Mouse (Mus musculus) forebrain, embryonic 12.5 days (tissue): ENCODE measurements around the gene 5031439G07Rik. TPM values are rescaled to one million over a fixed set of nuclear protein-coding genes. Genes with fewer than 3 reads are reported as not detected.

ENCODE experiments used
- ATAC-seq: fragments of 200-750 bp; cut with Nextera tagmentation; 2 replicates; pipeline ENCODE4 v1.8.0; 2017; ENCODE audit warnings: moderate TSS enrichment; ENCODE audit not compliant: low FRiP score
- H3K27ac ChIP-seq: fragments of 300-500 bp; sonication (generic); 2 replicates; pipeline ENCODE4 v1.5.1; 2016; ENCODE audit warnings: mild to moderate bottlenecking
- H3K27me3 ChIP-seq: fragments of 300-500 bp; sonication (generic); 2 replicates; pipeline ENCODE4 v1.6.1; 2016; ENCODE audit warnings: mild to moderate bottlenecking
- H3K36me3 ChIP-seq: fragments of 300-500 bp; sonication (generic); replicated peaks from 2 replicates; pipeline ENCODE4 v1.6.1; 2016; ENCODE audit warnings: mild to moderate bottlenecking
- H3K4me1 ChIP-seq: fragments of 300-500 bp; sonication (generic); 2 replicates; pipeline ENCODE4 v1.6.1; 2016
- H3K4me2 ChIP-seq: fragments of 300-500 bp; sonication (generic); 2 replicates; pipeline ENCODE4 v1.6.1; 2016; ENCODE audit warnings: mild to moderate bottlenecking, moderate library complexity
- H3K4me3 ChIP-seq: fragments of 300-500 bp; sonication (generic); replicated peaks from 2 replicates; pipeline ENCODE4 v1.5.1; 2016; ENCODE audit warnings: mild to moderate bottlenecking
- H3K9ac ChIP-seq: fragments of 300-500 bp; sonication (generic); 2 replicates; pipeline ENCODE4 v1.6.1; 2016; ENCODE audit warnings: mild to moderate bottlenecking
- H3K9me3 ChIP-seq: fragments of 300-500 bp; sonication (generic); 2 replicates; pipeline ENCODE4 v1.6.1; 2016
- WGBS: fragments of 180-500 bp; shearing (Covaris S2); methylation state at CpG from one replicate; pipeline ENCODE4 v1.1.7; 2016; 5-methylcytosine and 5-hydroxymethylcytosine counted together
- polyA plus RNA-seq: library from polyadenylated mRNA; unstranded; fragments of >200 nt; fragmentation: Nextera tagmentation; extraction: Ambion mirVana; gene quantifications from 2 replicates; pipeline ENCODE4 v1.2.1, GENCODE M21; 2016

The 5031439G07Rik gene
- polyA plus RNA-seq, 1 experiment from 2014 or later, result 14.5 TPM

DNA sequence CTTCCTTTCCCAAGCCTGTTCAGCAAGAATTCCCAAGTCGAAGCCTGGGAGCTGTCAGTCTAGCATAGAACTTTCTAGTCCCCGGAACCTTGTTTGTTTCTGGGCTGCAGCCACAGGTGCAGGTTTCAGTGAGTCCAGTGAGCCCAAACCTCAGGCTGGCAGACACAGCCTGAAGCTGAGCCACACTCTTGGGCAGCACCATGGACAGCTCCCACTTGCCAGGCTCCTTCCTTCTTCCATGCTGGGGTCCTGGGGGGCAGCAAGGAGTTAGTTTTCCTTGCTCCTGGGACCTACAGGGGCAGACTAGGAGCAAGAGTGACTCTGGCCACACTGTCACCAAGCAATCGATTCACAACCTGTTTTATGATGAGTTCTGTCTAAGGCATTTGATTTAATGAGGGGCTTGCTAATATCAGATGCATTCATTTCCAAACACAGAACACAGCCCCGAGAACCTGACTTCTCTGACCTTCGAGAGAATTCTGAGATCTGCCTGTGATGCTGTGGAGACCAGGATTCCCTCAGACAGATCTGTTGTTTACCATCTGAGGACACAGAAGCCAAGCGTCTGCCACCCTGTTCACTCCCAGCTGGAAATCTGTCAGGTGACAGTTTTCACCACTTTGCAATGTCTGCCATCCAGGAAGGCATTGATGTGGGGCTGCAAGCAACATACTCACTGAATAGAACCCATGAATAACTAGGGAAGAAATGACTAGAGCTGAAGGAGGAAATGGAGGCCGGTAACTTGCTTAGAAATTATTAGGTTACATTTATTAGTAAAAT is 22.6 kb downstream of the 5031439G07Rik start:
- Histone ChIP-seq H3K9ac (no peak overlapping the region), H3K9me3 (no peaks in the 10 kb centered on the region), H3K4me2 (no peak overlapping the region), H3K27me3 (no peaks in the 10 kb centered on the region), H3K36me3 (peaks cover 6% of the 10 kb centered on the region; the same call in 1 of the 2 replicates), H3K4me3 (no peak overlapping the region), H3K4me1 (peaks cover 5% of the 10 kb centered on the region; the same call in 1 of the 2 replicates), H3K27ac (no peak overlapping the region)
- 62% methylated on average over 7 of the region's 7 CpGs for WGBS
- no peak for ATAC-seq

DNA sequence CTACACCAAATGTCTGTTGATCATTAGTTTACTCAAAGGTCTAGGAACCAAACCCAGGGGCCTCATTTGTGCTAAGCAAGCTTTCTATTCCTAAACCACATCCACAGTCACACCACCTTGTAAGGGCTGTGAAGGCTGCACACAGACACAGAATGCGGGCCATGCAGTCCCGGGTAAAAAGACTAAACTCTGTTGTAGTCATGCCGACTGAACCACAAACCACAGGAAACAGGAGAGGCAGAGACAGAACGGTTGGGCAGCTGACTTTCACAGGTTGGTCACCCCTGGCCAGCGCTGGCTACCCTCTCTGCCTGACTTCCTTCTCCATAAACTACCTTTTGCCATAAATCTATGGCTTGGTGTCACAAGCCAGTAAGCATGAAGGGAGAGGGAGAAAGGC is 23.6 kb downstream of the 5031439G07Rik start:
- H3K27me3 ChIP-seq, result no peaks in the 10 kb centered on the region
- no peak overlapping the region for H3K9ac ChIP-seq
- no peaks in the 10 kb centered on the region; the same call in 1 of the 2 replicates for H3K36me3 ChIP-seq
- ATAC-seq, result no peak
- no peak overlapping the region for H3K4me2 ChIP-seq
- peaks cover 12% of the 10 kb centered on the region; the same call in 1 of the 2 replicates for H3K4me1 ChIP-seq
- no peaks in the 10 kb centered on the region for H3K9me3 ChIP-seq
- H3K27ac ChIP-seq, result no peak overlapping the region
- H3K4me3 ChIP-seq, result no peak overlapping the region
- 81% methylated on average over 5 of the region's 5 CpGs for WGBS

DNA sequence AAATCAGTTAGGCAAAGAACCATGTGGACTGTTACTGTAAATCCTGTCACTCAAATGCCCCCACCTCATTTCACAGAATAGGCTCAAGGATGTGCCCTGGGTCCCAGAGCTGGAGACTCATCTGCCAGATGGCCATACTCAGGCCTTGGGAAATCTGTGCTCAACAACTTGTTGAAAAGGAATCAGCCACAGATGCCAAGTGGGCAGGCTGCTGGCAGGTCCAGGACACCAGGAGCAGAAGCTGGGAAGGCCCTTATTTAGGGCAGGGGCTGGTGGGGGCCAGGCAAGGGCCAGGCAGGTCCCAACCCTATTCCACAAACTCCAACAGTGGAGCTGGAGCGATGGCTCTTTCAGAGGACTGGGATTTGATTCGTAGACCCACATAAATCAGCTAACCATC is 25.8 kb downstream of the 5031439G07Rik start:
- peaks cover 29% of the 10 kb centered on the region for H3K4me1 ChIP-seq
- no peak overlapping the region for H3K4me3 ChIP-seq
- no peak overlapping the region for H3K4me2 ChIP-seq
- ATAC-seq, result no peak
- H3K27me3 ChIP-seq, result no peaks in the 10 kb centered on the region
- WGBS, result 80% methylated on average over 2 of the region's 2 CpGs
- no peak overlapping the region for H3K27ac ChIP-seq
- no peak overlapping the region for H3K9ac ChIP-seq
- 0 out of 2 replicates have a peak, but pooled peaks cover 5% of the 10 kb centered on the region for H3K36me3 ChIP-seq
- no peaks in the 10 kb centered on the region for H3K9me3 ChIP-seq

DNA sequence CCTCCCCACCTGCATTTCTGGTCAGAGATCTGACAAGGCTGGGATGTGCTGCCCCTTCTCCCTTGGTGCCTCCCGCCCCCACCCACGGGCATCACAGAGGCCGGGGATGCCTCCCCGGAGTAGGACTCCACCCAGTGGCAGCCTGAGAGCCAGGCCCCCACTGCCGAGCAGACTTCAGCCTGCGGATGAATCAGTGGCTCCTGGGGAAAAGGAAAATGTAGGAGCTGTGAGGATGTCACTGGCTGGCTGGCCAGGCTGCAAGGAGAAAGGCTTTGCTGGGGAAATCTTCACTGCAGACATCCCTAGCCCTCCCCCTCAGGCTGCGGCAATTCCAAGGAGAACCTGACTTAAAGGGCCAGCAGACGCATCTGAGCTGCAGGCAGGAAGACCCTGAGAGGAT is 27.7 kb downstream of the 5031439G07Rik start:
- H3K4me3 ChIP-seq, result no peak overlapping the region
- no peaks in the 10 kb centered on the region for H3K9me3 ChIP-seq
- 0 out of 2 replicates have a peak overlapping the region, but pooled peaks have one; percentile 11 for H3K4me2 ChIP-seq
- no peaks in the 10 kb centered on the region for H3K27me3 ChIP-seq
- 26% methylated on average over 8 of the region's 8 CpGs for WGBS
- no peak for ATAC-seq
- H3K36me3 ChIP-seq, result 0 out of 2 replicates have a peak, but pooled peaks cover 11% of the 10 kb centered on the region
- no peak overlapping the region; the same call in 1 of the 2 replicates for H3K27ac ChIP-seq
- H3K4me1 ChIP-seq, result peaks cover 29% of the 10 kb centered on the region
- no peak overlapping the region for H3K9ac ChIP-seq

DNA sequence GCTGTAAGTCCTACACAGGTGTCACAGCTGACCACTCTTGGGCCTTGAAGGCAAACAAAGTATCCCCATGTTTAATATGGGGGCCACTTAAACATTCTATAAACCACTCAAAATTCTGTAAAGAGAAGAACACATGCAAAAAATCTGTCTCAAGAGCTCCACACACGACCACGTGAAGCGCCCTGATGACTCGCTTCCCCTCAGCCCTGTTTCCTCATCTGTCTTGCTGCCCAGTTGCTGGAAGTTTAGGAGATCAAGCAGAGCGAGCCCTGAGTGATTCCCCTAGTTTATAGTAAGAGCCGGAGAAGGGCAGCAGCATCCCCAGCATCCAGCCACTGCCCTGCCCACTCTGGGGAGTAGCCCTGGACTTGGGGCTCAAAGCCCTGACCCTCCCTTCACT is 28.5 kb downstream of the 5031439G07Rik start:
- H3K4me1 ChIP-seq, result peaks cover 29% of the 10 kb centered on the region
- no peaks in the 10 kb centered on the region for H3K9me3 ChIP-seq
- no peak overlapping the region for H3K9ac ChIP-seq
- no peak overlapping the region for H3K27ac ChIP-seq
- H3K27me3 ChIP-seq, result no peaks in the 10 kb centered on the region
- H3K36me3 ChIP-seq, result peaks cover 18% of the 10 kb centered on the region
- WGBS, result 81% methylated on average over 6 of the region's 6 CpGs
- no peak overlapping the region for H3K4me3 ChIP-seq
- no peak for ATAC-seq
- H3K4me2 ChIP-seq, result no peak overlapping the region

DNA sequence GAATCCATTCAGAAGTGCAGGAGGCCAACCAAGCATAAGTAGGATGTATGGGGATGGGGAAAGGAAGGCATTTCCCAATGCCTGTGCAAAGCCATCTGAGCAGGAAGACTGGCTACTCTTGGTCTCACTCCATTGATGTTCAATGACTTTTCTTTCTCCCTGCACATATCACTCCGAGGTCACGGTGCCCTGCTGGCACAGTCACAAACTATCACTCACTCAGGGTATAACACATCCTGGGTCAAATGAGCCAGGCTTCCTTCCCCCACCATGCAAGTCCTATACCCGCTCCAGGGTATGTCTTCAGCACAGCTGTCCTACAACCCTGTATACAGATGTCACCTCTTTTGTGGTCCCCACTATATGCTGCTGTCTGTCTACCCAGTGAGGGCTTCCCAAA is 30.0 kb downstream of the 5031439G07Rik start:
- no peak overlapping the region for H3K4me2 ChIP-seq
- no peaks in the 10 kb centered on the region for H3K27me3 ChIP-seq
- peaks cover 28% of the 10 kb centered on the region for H3K36me3 ChIP-seq
- no peak for ATAC-seq
- WGBS, result 87% methylated on average over 3 of the region's 3 CpGs
- no peak overlapping the region for H3K4me3 ChIP-seq
- peaks cover 29% of the 10 kb centered on the region for H3K4me1 ChIP-seq
- H3K27ac ChIP-seq, result no peak overlapping the region
- no peaks in the 10 kb centered on the region for H3K9me3 ChIP-seq
- H3K9ac ChIP-seq, result no peak overlapping the region

DNA sequence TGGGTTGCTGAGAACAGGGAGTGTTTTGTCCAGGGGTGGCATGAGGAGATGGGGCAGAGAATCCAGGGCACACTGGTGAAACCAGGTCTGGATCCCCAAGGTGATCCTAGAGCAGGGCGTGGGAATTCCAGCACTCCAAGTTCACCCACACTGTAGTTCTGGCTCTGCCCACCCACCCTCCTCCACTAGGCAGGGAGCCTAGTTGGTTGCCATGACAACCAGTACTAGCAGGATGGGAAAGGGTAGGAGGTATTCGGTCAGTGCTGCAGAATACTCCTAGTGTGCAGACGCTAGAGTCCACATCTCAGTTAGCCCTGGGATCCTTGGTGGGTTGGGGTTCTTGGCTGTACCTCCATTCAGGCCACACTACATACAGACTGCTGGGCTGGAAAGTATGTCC is 30.5 kb downstream of the 5031439G07Rik start:
- ATAC-seq, result peak; percentile 73
- no peak overlapping the region for H3K27ac ChIP-seq
- no peak overlapping the region; the same call in 1 of the 2 replicates for H3K4me2 ChIP-seq
- 28% methylated on average over 3 of the region's 3 CpGs for WGBS
- H3K27me3 ChIP-seq, result no peaks in the 10 kb centered on the region
- peaks cover 33% of the 10 kb centered on the region for H3K36me3 ChIP-seq
- H3K4me3 ChIP-seq, result no peak overlapping the region
- no peaks in the 10 kb centered on the region for H3K9me3 ChIP-seq
- H3K4me1 ChIP-seq, result peaks cover 29% of the 10 kb centered on the region
- H3K9ac ChIP-seq, result no peak overlapping the region

DNA sequence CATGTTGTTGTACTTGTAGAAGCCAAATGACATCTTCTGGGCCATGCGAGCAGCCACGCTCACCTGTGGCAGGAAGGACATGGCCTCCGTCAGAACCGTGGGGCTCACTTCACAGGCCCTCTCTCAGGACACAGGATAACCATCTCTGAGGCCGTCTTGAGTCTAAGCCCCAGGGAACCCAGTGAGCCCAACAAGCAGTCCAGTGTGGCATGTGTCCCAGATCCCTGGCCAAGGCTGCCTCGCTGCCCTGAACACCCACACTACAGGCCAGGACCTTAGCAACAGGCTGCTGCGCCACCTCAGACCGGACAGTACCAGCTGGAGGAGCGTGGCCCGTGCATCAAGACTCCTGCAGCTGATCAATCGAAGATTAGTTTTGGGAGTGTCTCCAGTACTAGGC is 35.1 kb downstream of the 5031439G07Rik start:
- Histone ChIP-seq H3K4me2 (no peak overlapping the region), H3K9me3 (no peaks in the 10 kb centered on the region), H3K9ac (no peak overlapping the region), H3K36me3 (peaks cover 71% of the 10 kb centered on the region), H3K27ac (no peak overlapping the region), H3K4me3 (no peak overlapping the region), H3K4me1 (peaks cover 7% of the 10 kb centered on the region), H3K27me3 (no peaks in the 10 kb centered on the region)
- WGBS, result 95% methylated on average over 11 of the region's 11 CpGs
- no peak for ATAC-seq

DNA sequence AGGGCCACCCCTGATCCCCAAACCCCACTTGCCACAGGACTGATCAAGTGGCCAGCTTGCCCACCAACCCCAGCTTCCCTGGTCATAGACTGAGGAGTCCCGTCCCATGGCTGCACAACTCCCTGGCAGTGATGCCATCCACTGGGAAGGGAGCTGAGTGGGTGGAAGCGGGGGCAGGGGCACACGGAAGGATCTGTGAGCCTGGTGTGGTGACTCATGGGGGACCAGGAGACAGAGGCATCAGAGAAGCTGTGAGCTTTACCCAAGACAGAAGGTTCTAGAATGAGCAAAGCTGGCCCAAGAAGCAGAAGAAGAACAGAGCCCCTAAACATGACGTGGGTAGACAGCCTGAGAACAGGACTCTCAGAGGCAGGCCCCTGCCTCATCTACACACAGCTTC is 38.3 kb downstream of the 5031439G07Rik start:
- H3K9me3 ChIP-seq, result no peaks in the 10 kb centered on the region
- 89% methylated on average over 4 of the region's 4 CpGs for WGBS
- H3K4me2 ChIP-seq, result no peak overlapping the region
- H3K9ac ChIP-seq, result no peak overlapping the region
- H3K36me3 ChIP-seq, result peaks cover 65% of the 10 kb centered on the region
- no peaks in the 10 kb centered on the region for H3K4me1 ChIP-seq
- H3K27me3 ChIP-seq, result no peaks in the 10 kb centered on the region
- H3K27ac ChIP-seq, result no peak overlapping the region
- H3K4me3 ChIP-seq, result no peak overlapping the region
- ATAC-seq, result no peak

DNA sequence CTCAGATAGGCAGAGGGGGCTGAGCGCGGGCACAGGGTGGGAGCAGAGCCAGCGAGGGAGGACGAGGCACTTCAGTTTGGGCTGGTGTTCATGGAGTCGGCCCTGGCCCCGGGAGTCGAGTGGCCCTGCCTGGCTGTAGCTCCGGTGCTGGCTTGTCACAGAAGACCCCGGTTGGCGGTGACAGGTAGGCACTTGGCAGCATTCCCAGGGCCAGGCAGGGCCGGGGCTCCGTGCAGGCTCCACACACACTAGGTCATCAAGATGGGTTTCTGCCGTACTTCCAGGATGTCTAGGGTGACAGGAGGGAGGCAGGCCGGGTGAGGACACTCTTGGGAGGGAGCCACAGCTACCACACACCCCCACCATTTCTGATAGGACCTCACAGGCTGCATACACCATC is 39.4 kb downstream of the 5031439G07Rik start:
- WGBS, result 92% methylated on average over 14 of the region's 14 CpGs
- H3K4me3 ChIP-seq, result no peak overlapping the region
- H3K4me2 ChIP-seq, result no peak overlapping the region
- no peak for ATAC-seq
- peaks cover 59% of the 10 kb centered on the region for H3K36me3 ChIP-seq
- no peak overlapping the region for H3K27ac ChIP-seq
- H3K27me3 ChIP-seq, result no peaks in the 10 kb centered on the region
- H3K9me3 ChIP-seq, result no peaks in the 10 kb centered on the region
- no peaks in the 10 kb centered on the region for H3K4me1 ChIP-seq
- no peak overlapping the region for H3K9ac ChIP-seq

DNA sequence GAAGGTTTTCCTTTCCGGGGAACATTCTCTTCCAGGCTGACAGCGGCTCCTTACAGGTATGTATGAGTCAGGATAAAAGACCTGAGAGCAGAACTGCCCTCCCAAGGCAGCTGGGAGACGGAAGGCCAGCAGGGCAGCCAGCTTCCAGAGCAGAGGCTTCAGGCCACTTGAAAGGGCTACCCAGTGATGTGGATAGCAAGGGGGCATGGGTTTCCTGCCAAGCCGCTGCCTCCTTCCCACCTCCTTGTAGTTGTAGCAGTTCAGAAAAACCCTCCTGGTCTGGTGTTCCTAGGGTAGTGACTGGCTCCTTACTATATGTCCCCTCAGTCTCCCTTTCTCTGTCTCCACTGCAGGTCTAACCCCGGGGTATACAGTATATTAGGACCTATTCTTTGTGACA is 44.0 kb downstream of the 5031439G07Rik start:
- Histone ChIP-seq H3K27me3 (no peaks in the 10 kb centered on the region), H3K4me1 (no peaks in the 10 kb centered on the region), H3K9me3 (no peaks in the 10 kb centered on the region), H3K9ac (no peak overlapping the region), H3K4me3 (no peak overlapping the region), H3K27ac (0 out of 2 replicates have a peak overlapping the region, but pooled peaks have one; percentile 42), H3K4me2 (no peak overlapping the region), H3K36me3 (peaks cover 45% of the 10 kb centered on the region)
- no peak for ATAC-seq
- 87% methylated on average over 5 of the region's 5 CpGs for WGBS

DNA sequence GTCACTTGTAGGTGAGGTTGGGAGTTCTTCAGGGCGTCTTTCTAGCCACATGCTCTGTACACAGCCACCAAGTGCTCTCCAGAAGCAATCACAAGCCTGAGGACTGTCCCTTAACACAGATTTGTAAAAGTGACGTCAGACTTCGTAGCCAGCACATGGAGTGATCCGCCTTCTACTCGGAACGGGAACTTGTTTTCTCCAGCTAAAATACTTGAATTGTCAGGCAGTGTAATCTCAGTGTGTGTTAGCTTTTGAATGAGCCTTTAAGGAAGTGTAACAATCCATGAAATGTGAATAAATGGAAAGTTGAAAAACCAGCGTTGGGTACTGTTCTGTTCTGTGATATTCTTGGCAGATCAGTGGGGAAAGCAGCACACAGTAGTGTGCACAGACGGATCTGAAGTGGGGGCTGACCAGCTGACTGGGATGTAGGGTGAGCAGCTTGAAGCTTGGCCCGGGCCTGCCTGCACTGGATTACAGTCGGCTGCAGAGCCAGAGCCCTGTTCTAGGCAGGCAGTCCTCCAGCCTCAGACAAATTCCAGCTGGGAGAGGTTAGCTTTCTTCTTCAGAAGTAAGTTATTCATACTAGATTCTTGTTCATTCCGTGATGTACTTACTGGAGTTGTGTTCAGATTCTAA is 45.6 kb downstream of the 5031439G07Rik start:
- Histone ChIP-seq H3K4me3 (no peak overlapping the region), H3K9me3 (no peaks in the 10 kb centered on the region), H3K27ac (no peak overlapping the region), H3K4me2 (no peak overlapping the region), H3K36me3 (peaks cover 45% of the 10 kb centered on the region), H3K4me1 (no peaks in the 10 kb centered on the region), H3K9ac (no peak overlapping the region), H3K27me3 (no peaks in the 10 kb centered on the region)
- WGBS, result 75% methylated on average over 11 of the region's 11 CpGs
- ATAC-seq, result no peak
